Mouse (Mus musculus): ENCODE results near the gene Nanos3. TPM values are rescaled to one million over a fixed set of nuclear protein-coding genes. Genes with fewer than 3 reads are reported as not detected.

Nanos3 gene
- polyA plus RNA-seq, 1 experiment: not detected

- WGBS: 9% methylated on average over 30 of the region's 30 CpGs
Measured at GRCm38 (mm10) chr8:84197922-84198774, 13.1 kb upstream of the Nanos3 start.

DNA sequence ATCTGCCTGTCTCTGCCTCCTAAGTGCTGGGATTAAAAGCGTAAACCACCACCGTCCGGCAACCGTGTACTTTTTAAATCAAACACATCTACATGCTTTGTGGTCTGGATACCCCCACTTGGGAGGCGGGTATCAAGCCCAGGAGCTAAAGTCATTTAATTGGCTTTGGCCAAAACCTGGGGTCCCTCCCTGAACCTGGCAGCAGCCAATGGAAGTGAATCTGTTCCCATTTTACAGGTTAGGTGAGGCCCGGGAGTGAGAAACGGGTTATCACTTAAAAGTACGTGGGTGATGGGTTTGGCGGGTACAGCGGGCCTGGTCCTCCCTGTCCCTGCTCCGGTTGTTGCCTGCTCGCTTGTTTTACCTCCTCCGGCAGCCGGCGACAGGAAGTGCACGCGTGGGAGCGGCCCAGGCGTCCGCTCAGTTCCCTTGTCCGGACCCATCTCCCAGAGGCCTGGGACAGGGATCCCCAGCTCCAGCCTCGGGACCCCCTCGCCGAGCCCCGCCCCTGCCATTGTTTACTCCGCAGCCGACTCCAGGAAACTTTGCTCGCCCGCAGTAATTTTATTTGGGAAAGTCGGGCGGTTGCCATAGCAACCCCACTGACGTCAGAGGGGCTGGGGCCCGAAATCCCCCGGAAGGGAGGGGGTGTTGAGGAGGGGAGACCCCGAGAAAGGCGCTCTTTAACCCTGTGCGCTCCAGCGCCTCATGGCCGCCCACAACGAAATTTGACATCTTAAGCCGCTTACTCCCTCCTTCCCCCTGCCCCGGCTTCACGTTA is 12.3 kb upstream of the Nanos3 start:
- Histone ChIP-seq H3K27ac (ENCODE audit: insufficient read depth, low read depth, low read length) (peak overlapping the region; percentile 54), H3K4me3 (ENCODE audit: insufficient read depth, low read depth, low read length) (peak overlapping the region; percentile 55), H3K4me1 (ENCODE audit: control insufficient read depth, insufficient read depth, low read length) (peaks cover 48% of the 10 kb centered on the region)
- WGBS: 6% methylated on average over 43 of the region's 43 CpGs
- TF ChIP-seq POLR2A (IDR thresholded peaks at IDR 0.05; ENCODE audit: insufficient read depth, low read depth, low read length) (0 out of 2 replicates have a peak, but pooled peaks have one; percentile 18), CTCF (IDR thresholded peaks at IDR 0.05; ENCODE audit: insufficient read depth, low read depth, low read length) (no peak)

More at GRCm38 (mm10) chr8:84197922-84198774, 13.1 kb upstream of the Nanos3 start:
- H3K27ac ChIP-seq (ENCODE audit: insufficient read depth, low read depth, low read length): peak overlapping the region; percentile 54
- TF ChIP-seq CTCF (IDR thresholded peaks at IDR 0.05; ENCODE audit: insufficient read depth, low read depth, low read length) (no peak), POLR2A (IDR thresholded peaks at IDR 0.05; ENCODE audit: insufficient read depth, low read depth, low read length) (no peak)
- H3K4me1 ChIP-seq (ENCODE audit: control insufficient read depth, insufficient read depth, low read length): peaks cover 49% of the 10 kb centered on the region
- peak overlapping the region; percentile 55 for H3K4me3 ChIP-seq (ENCODE audit: insufficient read depth, low read depth, low read length)

- TF ChIP-seq CTCF (IDR thresholded peaks at IDR 0.05; ENCODE audit: insufficient read depth, low read depth, low read length): no peak
- TF ChIP-seq POLR2A (IDR thresholded peaks at IDR 0.05; ENCODE audit: insufficient read depth, low read depth, low read length): no peak
- Histone ChIP-seq H3K4me3 (ENCODE audit: insufficient read depth, low read depth, low read length) (no peak overlapping the region), H3K4me1 (ENCODE audit: control insufficient read depth, insufficient read depth, low read length) (peaks cover 33% of the 10 kb centered on the region), H3K27ac (ENCODE audit: insufficient read depth, low read depth, low read length) (no peak overlapping the region)
- WGBS: 89% methylated on average over 3 of the region's 3 CpGs
Measured at GRCm38 (mm10) chr8:84194224-84194743, 9.3 kb upstream of the Nanos3 start.

DNA sequence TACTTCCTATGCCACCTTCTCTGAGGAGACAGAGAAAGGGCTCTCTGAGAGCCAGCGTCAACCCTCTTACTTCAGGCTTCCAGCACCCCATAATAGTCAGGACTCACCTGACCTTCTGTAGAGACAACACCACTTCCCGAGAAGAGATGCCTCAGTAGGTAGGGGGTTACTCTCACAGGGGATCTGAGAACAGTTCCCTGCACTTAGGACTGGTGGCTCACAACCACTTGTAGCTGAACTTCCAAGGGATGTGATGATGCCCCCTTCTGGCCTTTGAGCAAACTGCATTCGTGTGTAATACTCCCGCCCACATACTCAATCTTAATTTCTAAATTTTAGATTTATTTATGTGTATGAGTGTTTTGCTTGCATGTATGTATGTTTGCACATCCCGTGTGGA is 8.5 kb upstream of the Nanos3 start:
- Histone ChIP-seq H3K4me3 (ENCODE audit: insufficient read depth, low read depth, low read length) (no peak overlapping the region), H3K27ac (ENCODE audit: insufficient read depth, low read depth, low read length) (no peak overlapping the region), H3K4me1 (ENCODE audit: control insufficient read depth, insufficient read depth, low read length) (peaks cover 30% of the 10 kb centered on the region)
- WGBS: 90% methylated on average over 5 of the region's 5 CpGs
- TF ChIP-seq POLR2A (IDR thresholded peaks at IDR 0.05; ENCODE audit: insufficient read depth, low read depth, low read length) (no peak), CTCF (IDR thresholded peaks at IDR 0.05; ENCODE audit: insufficient read depth, low read depth, low read length) (no peak)

GRCm38 (mm10) chr8:84193161-84193560 is 8.1 kb upstream of the Nanos3 start:
- WGBS: 87% methylated on average over 4 of the region's 4 CpGs
- no peak overlapping the region for H3K4me3 ChIP-seq (ENCODE audit: insufficient read depth, low read depth, low read length)
- TF ChIP-seq POLR2A (IDR thresholded peaks at IDR 0.05; ENCODE audit: insufficient read depth, low read depth, low read length): no peak
- no peak for TF ChIP-seq CTCF (IDR thresholded peaks at IDR 0.05; ENCODE audit: insufficient read depth, low read depth, low read length)
- H3K27ac ChIP-seq (ENCODE audit: insufficient read depth, low read depth, low read length): no peak overlapping the region
- peaks cover 26% of the 10 kb centered on the region for H3K4me1 ChIP-seq (ENCODE audit: control insufficient read depth, insufficient read depth, low read length)

DNA sequence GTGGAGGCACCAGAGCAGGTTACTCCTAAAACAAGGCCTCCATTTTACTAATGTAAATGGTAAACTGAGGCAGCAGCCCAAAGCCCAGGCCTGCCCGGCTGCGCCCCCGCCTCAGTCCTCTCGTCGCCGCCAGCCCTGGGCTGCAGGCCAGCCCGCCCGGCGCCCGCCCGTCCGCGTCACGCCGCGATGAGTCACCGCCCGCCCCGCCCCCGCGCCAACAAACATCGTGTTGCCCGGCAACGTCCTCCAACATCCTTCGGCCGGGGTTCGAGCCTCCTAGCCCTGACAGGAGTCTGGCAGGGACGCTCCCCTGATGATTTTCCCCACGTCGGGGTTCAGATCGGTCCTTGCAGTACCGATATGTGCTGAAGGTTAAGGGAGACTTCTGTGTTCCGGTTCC is 7.5 kb upstream of the Nanos3 start:
- Histone ChIP-seq H3K4me3 (ENCODE audit: insufficient read depth, low read depth, low read length) (no peak overlapping the region), H3K4me1 (ENCODE audit: control insufficient read depth, insufficient read depth, low read length) (peaks cover 19% of the 10 kb centered on the region), H3K27ac (ENCODE audit: insufficient read depth, low read depth, low read length) (0 out of 2 replicates have a peak overlapping the region, but pooled peaks have one; percentile 10)
- 4% methylated on average over 33 of the region's 33 CpGs for WGBS
- TF ChIP-seq CTCF (IDR thresholded peaks at IDR 0.05; ENCODE audit: insufficient read depth, low read depth, low read length) (no peak), POLR2A (IDR thresholded peaks at IDR 0.05; ENCODE audit: insufficient read depth, low read depth, low read length) (no peak)

DNA sequence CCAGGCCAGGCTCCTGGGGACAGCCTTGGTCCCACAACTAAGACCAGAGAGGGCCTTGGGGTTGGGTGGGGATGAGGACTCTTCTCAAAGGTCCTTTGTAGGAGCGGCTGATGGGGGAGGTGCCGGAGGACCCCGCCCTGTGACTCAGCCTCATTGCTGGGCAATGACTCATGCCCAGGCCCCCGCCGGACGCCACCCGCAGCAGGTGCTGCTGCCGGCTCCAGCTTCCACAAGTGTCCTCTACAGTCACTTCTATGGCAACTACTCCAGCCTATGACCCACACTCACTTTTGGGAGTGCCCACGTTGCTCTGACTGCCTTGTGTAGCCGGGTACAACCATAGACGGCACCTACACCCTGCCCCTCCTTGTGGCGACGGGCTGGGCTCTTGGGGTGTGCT is 7.0 kb upstream of the Nanos3 start:
- no peak overlapping the region for H3K4me3 ChIP-seq (ENCODE audit: insufficient read depth, low read depth, low read length)
- 34% methylated on average over 13 of the region's 13 CpGs for WGBS
- H3K27ac ChIP-seq (ENCODE audit: insufficient read depth, low read depth, low read length): 0 out of 2 replicates have a peak overlapping the region, but pooled peaks have one; percentile 10
- peaks cover 17% of the 10 kb centered on the region for H3K4me1 ChIP-seq (ENCODE audit: control insufficient read depth, insufficient read depth, low read length)
- TF ChIP-seq CTCF (IDR thresholded peaks at IDR 0.05; ENCODE audit: insufficient read depth, low read depth, low read length) (no peak), POLR2A (IDR thresholded peaks at IDR 0.05; ENCODE audit: insufficient read depth, low read depth, low read length) (no peak)

DNA sequence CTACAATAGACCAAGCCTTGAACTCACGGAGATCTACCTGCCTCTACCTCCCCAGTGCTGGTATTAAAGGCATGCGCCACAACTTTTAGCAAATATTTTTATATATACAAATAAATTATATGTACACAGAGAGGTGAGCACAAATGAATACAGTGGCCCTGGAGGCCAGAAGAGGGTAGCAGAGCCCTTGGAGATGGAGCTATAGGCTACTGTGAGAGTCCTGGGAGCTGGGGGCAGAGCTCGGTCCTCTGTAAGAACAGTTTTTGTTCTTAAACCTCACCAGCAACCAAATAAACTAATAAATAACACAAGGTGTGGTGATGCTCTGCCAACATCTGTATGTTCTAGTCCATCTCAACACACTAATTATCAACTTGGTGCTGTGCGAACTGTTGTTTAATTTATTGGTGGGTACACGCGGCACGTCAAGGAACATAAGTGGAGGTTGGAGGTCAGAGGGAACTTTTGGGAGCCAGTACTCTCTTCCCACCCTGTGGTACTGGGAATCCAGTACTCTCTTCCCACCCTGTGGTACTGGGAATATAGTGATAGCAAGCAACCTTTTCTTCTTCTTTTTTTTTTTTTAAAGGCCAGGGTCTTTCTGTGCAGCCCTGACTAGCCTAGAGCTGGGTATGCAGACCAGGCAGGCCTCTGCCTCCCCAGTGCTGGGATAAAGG is 5.3 kb upstream of the Nanos3 start:
- no peak overlapping the region for H3K4me3 ChIP-seq (ENCODE audit: insufficient read depth, low read depth, low read length)
- no peak overlapping the region for H3K27ac ChIP-seq (ENCODE audit: insufficient read depth, low read depth, low read length)
- 98% methylated on average over 7 of the region's 7 CpGs for WGBS

More for the DNA sequence above, 5.3 kb upstream of the Nanos3 start:
- peaks cover 21% of the 10 kb centered on the region for H3K4me1 ChIP-seq (ENCODE audit: control insufficient read depth, insufficient read depth, low read length)
- TF ChIP-seq POLR2A (IDR thresholded peaks at IDR 0.05; ENCODE audit: insufficient read depth, low read depth, low read length) (no peak), CTCF (IDR thresholded peaks at IDR 0.05; ENCODE audit: insufficient read depth, low read depth, low read length) (no peak)
